Mouse (Mus musculus): ENCODE measurements at regions not wholly inside any gene's neighbourhood (a gene's known extent, or its start where the extent isn't known, plus 50 kb on each side); places are given as distances from the start of the nearest gene placed in this dataset.

- H3K27me3 ChIP-seq (ENCODE audit: control insufficient read depth, insufficient read depth, low read length): no peaks in the 10 kb centered on the region
- WGBS (ENCODE audit: insufficient replicate concordance): 56% methylated on average over 2 of the region's 2 CpGs
- no peaks in the 10 kb centered on the region for H3K36me3 ChIP-seq (replicated peaks; ENCODE audit: control insufficient read depth, insufficient read depth, low read depth)
- H3K9me3 ChIP-seq (ENCODE audit: control insufficient read depth, low read length): no peaks in the 10 kb centered on the region
- no peak overlapping the region for H3K4me2 ChIP-seq (ENCODE audit: low read depth)
- H3K27ac ChIP-seq: no peak overlapping the region
- no peak for DNase-seq (ENCODE audit: low read depth in 3 of 3, low spot score in 3 of 3)
- H3K9ac ChIP-seq (replicated peaks): no peak overlapping the region
- H3K4me3 ChIP-seq (ENCODE audit: insufficient read depth in 1 of 2, low read depth in 2 of 2, low read length in 2 of 2): no peak overlapping the region
- no peak for ATAC-seq (ENCODE audit: insufficient read depth)
- TF ChIP-seq EP300 (IDR thresholded peaks at IDR 0.05; ENCODE audit: low read depth) (no peak), CTCF (IDR thresholded peaks at IDR 0.05; ENCODE audit: low read depth) (no peak)
- no peaks in the 10 kb centered on the region for H3K4me1 ChIP-seq (replicated peaks; ENCODE audit: control insufficient read depth in 2 of 2, insufficient read depth in 2 of 2, low read length in 1 of 2)
Measured at GRCm38 (mm10) chr13:46032281-46032680, 67.5 kb upstream of the Atxn1 start.

GRCm38 (mm10) chr13:46026018-46026417 lies 61.2 kb upstream of the Atxn1 start:
- WGBS (ENCODE audit: insufficient replicate concordance): 0% methylated on average over 2 of the region's 2 CpGs
- no peak for DNase-seq (ENCODE audit: low read depth in 3 of 3, low spot score in 3 of 3)
- H3K27me3 ChIP-seq (ENCODE audit: control insufficient read depth, insufficient read depth, low read length): no peaks in the 10 kb centered on the region
- no peak for ATAC-seq (ENCODE audit: insufficient read depth)
- H3K27ac ChIP-seq: no peak overlapping the region
- H3K9ac ChIP-seq (replicated peaks): no peak overlapping the region
- no peak overlapping the region for H3K4me2 ChIP-seq (ENCODE audit: low read depth)
- TF ChIP-seq CTCF (IDR thresholded peaks at IDR 0.05; ENCODE audit: low read depth): no peak
- no peak overlapping the region for H3K4me3 ChIP-seq (ENCODE audit: insufficient read depth in 1 of 2, low read depth in 2 of 2, low read length in 2 of 2)
- peaks cover 0 to 2% of the 10 kb centered on the region in 2 experiments; a peak in 1 of 4 replicates for H3K4me1 ChIP-seq (replicated peaks; ENCODE audit: control insufficient read depth in 2 of 2, insufficient read depth in 2 of 2, low read length in 1 of 2)
- H3K36me3 ChIP-seq (replicated peaks; ENCODE audit: control insufficient read depth, insufficient read depth, low read depth): no peaks in the 10 kb centered on the region
- no peaks in the 10 kb centered on the region for H3K9me3 ChIP-seq (ENCODE audit: control insufficient read depth, low read length)

GRCm38 (mm10) chr13:46023630-46024041 lies 58.8 kb upstream of the Atxn1 start:
- peaks cover 0 to 5% of the 10 kb centered on the region in 2 experiments; a peak in 2 of 4 replicates for H3K4me1 ChIP-seq (replicated peaks; ENCODE audit: control insufficient read depth in 2 of 2, insufficient read depth in 2 of 2, low read length in 1 of 2)
- no peak overlapping the region for H3K4me2 ChIP-seq (ENCODE audit: low read depth)
- TF ChIP-seq EP300 (IDR thresholded peaks at IDR 0.05; ENCODE audit: low read depth) (no peak), CTCF (IDR thresholded peaks at IDR 0.05; ENCODE audit: low read depth) (no peak)
- DNase-seq (ENCODE audit: low read depth in 3 of 3, low spot score in 3 of 3): no peak
- H3K27me3 ChIP-seq (ENCODE audit: control insufficient read depth, insufficient read depth, low read length): no peaks in the 10 kb centered on the region
- no peak overlapping the region for H3K9ac ChIP-seq (replicated peaks)
- ATAC-seq (ENCODE audit: insufficient read depth): no peak
- no peak overlapping the region for H3K27ac ChIP-seq
- no peaks in the 10 kb centered on the region for H3K9me3 ChIP-seq (ENCODE audit: control insufficient read depth, low read length)
- H3K4me3 ChIP-seq (ENCODE audit: insufficient read depth in 1 of 2, low read depth in 2 of 2, low read length in 2 of 2): no peak overlapping the region
- WGBS (ENCODE audit: insufficient replicate concordance): 73% methylated on average over 5 of the region's 5 CpGs
- no peaks in the 10 kb centered on the region for H3K36me3 ChIP-seq (replicated peaks; ENCODE audit: control insufficient read depth, insufficient read depth, low read depth)

- Histone ChIP-seq H3K4me2 (ENCODE audit: low read depth) (no peak overlapping the region), H3K4me3 (ENCODE audit: insufficient read depth in 1 of 2, low read depth in 2 of 2, low read length in 2 of 2) (no peak overlapping the region), H3K27me3 (ENCODE audit: control insufficient read depth, insufficient read depth, low read length) (no peaks in the 10 kb centered on the region), H3K4me1 (replicated peaks; ENCODE audit: control insufficient read depth in 2 of 2, insufficient read depth in 2 of 2, low read length in 1 of 2) (peaks cover 0 to 5% of the 10 kb centered on the region in 2 experiments; a peak in 2 of 4 replicates), H3K27ac (no peak overlapping the region), H3K36me3 (replicated peaks; ENCODE audit: control insufficient read depth, insufficient read depth, low read depth) (no peaks in the 10 kb centered on the region), H3K9ac (replicated peaks) (no peak overlapping the region), H3K9me3 (ENCODE audit: control insufficient read depth, low read length) (no peaks in the 10 kb centered on the region)
- ATAC-seq (ENCODE audit: insufficient read depth): no peak
- TF ChIP-seq CTCF (IDR thresholded peaks at IDR 0.05; ENCODE audit: low read depth) (no peak), EP300 (IDR thresholded peaks at IDR 0.05; ENCODE audit: low read depth) (no peak)
- WGBS (ENCODE audit: insufficient replicate concordance): 27% methylated on average over 5 of the region's 5 CpGs
- DNase-seq (ENCODE audit: low read depth in 3 of 3, low spot score in 3 of 3): no peak
Measured at GRCm38 (mm10) chr13:46023187-46023586, 58.4 kb upstream of the Atxn1 start.

GRCm38 (mm10) chr13:46020945-46021835 lies 56.4 kb upstream of the Atxn1 start:
- WGBS (ENCODE audit: insufficient replicate concordance): 58% methylated on average over 6 of the region's 6 CpGs
- no peak overlapping the region for H3K4me2 ChIP-seq (ENCODE audit: low read depth)

More at GRCm38 (mm10) chr13:46020945-46021835, 56.4 kb upstream of the Atxn1 start:
- DNase-seq (ENCODE audit: low read depth in 3 of 3, low spot score in 3 of 3) (peak in 1 of 3 experiments; percentile 4), ATAC-seq (ENCODE audit: insufficient read depth) (peak; percentile 47; the same call in 1 of the 2 replicates)
- no peak for TF ChIP-seq CTCF (IDR thresholded peaks at IDR 0.05; ENCODE audit: low read depth)
- no peak for TF ChIP-seq EP300 (IDR thresholded peaks at IDR 0.05; ENCODE audit: low read depth)
- Histone ChIP-seq H3K9me3 (ENCODE audit: control insufficient read depth, low read length) (no peaks in the 10 kb centered on the region), H3K9ac (replicated peaks) (no peak overlapping the region), H3K36me3 (replicated peaks; ENCODE audit: control insufficient read depth, insufficient read depth, low read depth) (no peaks in the 10 kb centered on the region), H3K27me3 (ENCODE audit: control insufficient read depth, insufficient read depth, low read length) (no peaks in the 10 kb centered on the region), H3K27ac (no peak overlapping the region), H3K4me1 (replicated peaks; ENCODE audit: control insufficient read depth in 2 of 2, insufficient read depth in 2 of 2, low read length in 1 of 2) (peaks cover 0 to 5% of the 10 kb centered on the region in 2 experiments; a peak in 2 of 4 replicates), H3K4me3 (ENCODE audit: insufficient read depth in 1 of 2, low read depth in 2 of 2, low read length in 2 of 2) (no peak overlapping the region)
